In the genomic region with DNA sequence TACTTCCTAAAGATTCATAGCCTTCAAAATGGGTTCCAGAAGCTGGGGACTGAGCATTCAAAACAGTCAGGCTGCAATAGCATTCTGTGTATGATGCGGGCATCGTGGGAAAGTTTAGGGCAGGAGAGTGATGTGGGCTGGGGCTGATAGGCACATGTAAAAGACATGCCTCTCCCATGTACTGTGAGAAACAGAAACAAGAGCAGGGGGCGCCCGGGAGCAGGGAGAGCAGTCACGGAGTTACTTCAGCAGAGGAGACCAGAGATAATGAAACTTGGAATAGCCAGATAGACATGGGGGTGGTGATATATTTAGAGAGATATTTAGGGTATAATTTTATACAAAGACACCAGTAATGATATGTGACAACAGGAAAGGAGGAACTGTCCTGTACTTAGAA, we compare ENCODE assay signal across 29 mouse cellular contexts. TPM values are rescaled to one million over a fixed set of nuclear protein-coding genes. Genes with fewer than 3 reads are reported as not detected.
DNase-seq lines count a peak whose midpoint lies in the region; ATAC-seq lines count a peak whose summit lies in the region.
"Had no signal": no experiment of that assay in that cellular context is flagged by ENCODE, and none has a peak within 500 bp of the region (broad histone marks: within the 10 kb centered on the region; RNA-seq: fewer than 3 reads in every experiment).

No protein-coding gene starts in this region.

- H3K27ac ChIP-seq in liver, embryonic 13.5 days, result no peak overlapping the region
- no peak overlapping the region for H3K27ac ChIP-seq in liver, embryonic 16.5 days (ENCODE audit: low read length)
- no peak overlapping the region for H3K27ac ChIP-seq in kidney, embryonic 15.5 days
- H3K27ac ChIP-seq: forebrain, embryonic 10.5 days; forebrain, embryonic 13.5 days; heart, embryonic 15.5 days; hindbrain, embryonic 10.5 days; hindbrain, embryonic 13.5 days; hindbrain, postnatal 0 days had no signal

- peaks cover 33% of the 10 kb centered on the region for H3K27me3 ChIP-seq in liver, embryonic 13.5 days
- peaks cover 5% of the 10 kb centered on the region; the same call in 1 of the 2 replicates for H3K27me3 ChIP-seq in liver, embryonic 16.5 days (ENCODE audit: control insufficient read depth, insufficient read depth, low read depth, low read length)
- no peaks in the 10 kb centered on the region for H3K27me3 ChIP-seq in kidney, embryonic 15.5 days
- H3K27me3 ChIP-seq: forebrain, embryonic 13.5 days; heart, embryonic 12.5 days; heart, embryonic 15.5 days; hindbrain, embryonic 13.5 days had no signal

- peak; percentile 80 for ATAC-seq in liver, embryonic 13.5 days (ENCODE audit: low read depth)
- ATAC-seq in liver, embryonic 16.5 days (ENCODE audit: low read depth), result peak; percentile 50; the same call in 1 of the 2 replicates
- ATAC-seq in megakaryocyte-erythroid progenitor cell, adult 5-6 weeks (replicated peaks; ENCODE audit: low FRiP score, low TSS enrichment, poor library complexity, severe bottlenecking), result peak; percentile 74
- no peak for ATAC-seq in kidney, embryonic 15.5 days (replicated peaks; ENCODE audit: low FRiP score)
- ATAC-seq: activated CD4-positive, CD25-positive, alpha-beta regulatory T cell, adult 4 months; CD4-positive, CD25-positive, alpha-beta regulatory T cell, adult 4 months; forebrain, embryonic 13.5 days; forebrain, postnatal 0 days; hindbrain, postnatal 0 days had no signal

- no peak overlapping the region for H3K4me2 ChIP-seq in liver, embryonic 13.5 days
- H3K4me2 ChIP-seq in liver, embryonic 16.5 days (ENCODE audit: low read depth, low read length), result no peak overlapping the region
- H3K4me2 ChIP-seq in kidney, embryonic 15.5 days, result no peak overlapping the region
- H3K4me2 ChIP-seq: forebrain, embryonic 13.5 days; heart, embryonic 12.5 days; heart, embryonic 15.5 days; hindbrain, embryonic 13.5 days had no signal

- no peaks in the 10 kb centered on the region for H3K36me3 ChIP-seq in liver, embryonic 13.5 days
- H3K36me3 ChIP-seq in liver, embryonic 16.5 days (ENCODE audit: control insufficient read depth, insufficient read depth), result no peaks in the 10 kb centered on the region
- H3K36me3 ChIP-seq in kidney, embryonic 15.5 days, result no peaks in the 10 kb centered on the region
- H3K36me3 ChIP-seq: forebrain, embryonic 10.5 days; heart, embryonic 12.5 days; heart, embryonic 15.5 days; hindbrain, embryonic 10.5 days; hindbrain, embryonic 13.5 days had no signal

- no peak overlapping the region for H3K9ac ChIP-seq in liver, embryonic 13.5 days
- no peak overlapping the region for H3K9ac ChIP-seq in liver, embryonic 16.5 days (ENCODE audit: low read depth, low read length)
- no peak overlapping the region for H3K9ac ChIP-seq in kidney, embryonic 15.5 days
- H3K9ac ChIP-seq: forebrain, embryonic 13.5 days; forebrain, postnatal 0 days; heart, embryonic 12.5 days; heart, embryonic 15.5 days; hindbrain, embryonic 13.5 days had no signal

- no peak overlapping the region for H3K4me3 ChIP-seq in liver, embryonic 13.5 days (replicated peaks)
- H3K4me3 ChIP-seq in liver, embryonic 16.5 days (ENCODE audit: low read depth, low read length), result no peak overlapping the region
- no peak overlapping the region for H3K4me3 ChIP-seq in kidney, embryonic 15.5 days (replicated peaks)
- H3K4me3 ChIP-seq: forebrain, embryonic 10.5 days; forebrain, embryonic 13.5 days; heart, embryonic 12.5 days; heart, embryonic 15.5 days; hindbrain, embryonic 10.5 days; hindbrain, embryonic 13.5 days had no signal

- peak; percentile 68 for DNase-seq in liver
- DNase-seq in liver, embryonic 13.5 days, result peak; percentile 37
- no peak for DNase-seq in urinary bladder, postnatal 10 days (ENCODE audit: low spot score)
- DNase-seq in kidney, adult 11 months, result no peak
- DNase-seq: adrenal gland, adult 8-10 months; adrenal gland, postnatal 25 days; cerebellum, adult 11-12 months; cerebellum, adult 8-10 months; cerebellum, postnatal 10 days; cerebellum, postnatal 36 days; embryo, embryonic 11 days; forebrain, postnatal 0 days; gastrocnemius, postnatal 25 days; heart, adult 18-20 months; heart, postnatal 10 days; heart, postnatal 36 days had no signal

- 54% methylated on average over 5 of the region's 5 CpGs for WGBS in liver, embryonic 13.5 days (ENCODE audit: insufficient replicate concordance)
- WGBS in liver, embryonic 16.5 days (ENCODE audit: insufficient replicate concordance), result 49% methylated on average over 5 of the region's 5 CpGs
- 86% methylated on average over 5 of the region's 5 CpGs for WGBS in kidney, embryonic 15.5 days

- H3K4me1 ChIP-seq in liver, embryonic 13.5 days (replicated peaks), result peaks cover 12% of the 10 kb centered on the region
- H3K4me1 ChIP-seq in liver, embryonic 16.5 days (ENCODE audit: control insufficient read depth, low read depth, low read length), result no peaks in the 10 kb centered on the region; the same call in 1 of the 2 replicates
- H3K4me1 ChIP-seq in kidney, embryonic 15.5 days, result no peaks in the 10 kb centered on the region
- H3K4me1 ChIP-seq: forebrain, embryonic 10.5 days; forebrain, embryonic 13.5 days; heart, embryonic 12.5 days; heart, embryonic 15.5 days; hindbrain, embryonic 10.5 days; hindbrain, embryonic 13.5 days had no signal

- H3K9me3 ChIP-seq in liver, embryonic 13.5 days (replicated peaks), result no peaks in the 10 kb centered on the region
- no peaks in the 10 kb centered on the region for H3K9me3 ChIP-seq in liver, embryonic 16.5 days (replicated peaks; ENCODE audit: control insufficient read depth, low read length)
- no peaks in the 10 kb centered on the region for H3K9me3 ChIP-seq in kidney, embryonic 15.5 days (replicated peaks)
- H3K9me3 ChIP-seq: forebrain, embryonic 10.5 days; forebrain, embryonic 13.5 days; heart, embryonic 12.5 days; heart, embryonic 15.5 days; hindbrain, embryonic 10.5 days; hindbrain, embryonic 13.5 days had no signal

RNA-seq across cellular contexts. Expression of a gene that starts 39.9 kb away (rescaled TPM):
- not detected in 2 replicates for polyA plus RNA-seq in liver, embryonic 13.5 days (2015; fragmentation: Nextera tagmentation; extraction: Ambion mirVana)
- not detected in 2 replicates for polyA plus RNA-seq in liver, embryonic 16.5 days (2015; fragmentation: Nextera tagmentation; extraction: Ambion mirVana)
- total RNA-seq in megakaryocyte-erythroid progenitor cell, adult 5-6 weeks (2014; fragmentation: Nextera tagmentation), result not detected in 2 replicates
- total RNA-seq in megakaryocyte-erythroid progenitor cell, adult 5-6 weeks (2017), result not detected in 2 replicates
- polyA plus RNA-seq in kidney, embryonic 15.5 days (2015; fragmentation: Nextera tagmentation; extraction: Ambion mirVana), result not detected in 2 replicates
- total RNA-seq: forebrain, postnatal 0 days had no signal
- polyA plus RNA-seq: embryonic facial prominence, embryonic 11.5 days; forebrain, embryonic 10.5 days; forebrain, embryonic 13.5 days; forebrain, postnatal 0 days; hindbrain, embryonic 10.5 days had no signal

Comparison
In these comparisons a context has a peak if more than half of its experiments do, and no peak if none do; other contexts are left out.
1. DNase-seq: peak in liver (single experiment) and liver, embryonic 13.5 days (single experiment); none in urinary bladder, postnatal 10 days (single experiment) and kidney, adult 11 months (single experiment).